Mouse (Mus musculus) forebrain, embryonic 15.5 days (tissue): ENCODE data around the gene Nme8. TPM values are rescaled to one million over a fixed set of nuclear protein-coding genes. Genes with fewer than 3 reads are reported as not detected.
A peak's percentile ranks its signal among the peaks of the same experiment; 100 is the strongest.

Source experiments
- ATAC-seq: fragments of 200-750 bp; cut with Nextera tagmentation; replicated peaks from 2 replicates; pipeline ENCODE4 v1.8.0; 2017; ENCODE audit warnings: mild to moderate bottlenecking, moderate TSS enrichment, moderate library complexity
- H3K27ac ChIP-seq: fragments of 300-500 bp; sonication (generic); replicated peaks from 2 replicates; pipeline ENCODE4 v1.5.1; 2015; ENCODE audit warnings: mild to moderate bottlenecking, inconsistent platforms
- H3K27me3 ChIP-seq: fragments of 300-500 bp; sonication (generic); 2 replicates; pipeline ENCODE4 v1.6.1; 2015; ENCODE audit warnings: inconsistent platforms
- H3K36me3 ChIP-seq: fragments of 300-500 bp; sonication (generic); 2 replicates; pipeline ENCODE4 v1.6.1; 2015; ENCODE audit warnings: mild to moderate bottlenecking, inconsistent platforms
- H3K4me1 ChIP-seq: fragments of 300-500 bp; sonication (generic); 2 replicates; pipeline ENCODE4 v1.6.1; 2015; ENCODE audit warnings: inconsistent platforms
- H3K4me2 ChIP-seq: fragments of 300-500 bp; sonication (generic); replicated peaks from 2 replicates; pipeline ENCODE4 v1.6.1; 2015; ENCODE audit warnings: mild to moderate bottlenecking, inconsistent platforms
- H3K4me3 ChIP-seq: fragments of 300-500 bp; sonication (generic); 2 replicates; pipeline ENCODE4 v1.5.1; 2015; ENCODE audit warnings: mild to moderate bottlenecking, inconsistent platforms
- H3K9ac ChIP-seq: fragments of 300-500 bp; sonication (generic); replicated peaks from 2 replicates; pipeline ENCODE4 v1.6.1; 2015; ENCODE audit warnings: mild to moderate bottlenecking, inconsistent platforms
- H3K9me3 ChIP-seq: fragments of 300-500 bp; sonication (generic); 2 replicates; pipeline ENCODE4 v1.6.1; 2016; ENCODE audit warnings: inconsistent platforms
- WGBS: fragments of 180-500 bp; shearing (Covaris S2); methylation state at CpG from one replicate; pipeline ENCODE4 v1.1.7; 2015; ENCODE audit warnings: mixed read lengths; 5-methylcytosine and 5-hydroxymethylcytosine counted together
- polyA plus RNA-seq: library from polyadenylated mRNA; unstranded; fragments of >200 nt; fragmentation: Nextera tagmentation; extraction: Ambion mirVana; gene quantifications from 2 replicates; pipeline ENCODE4 v1.2.1, GENCODE M21; 2015

Gene Nme8
- polyA plus RNA-seq, 1 experiment from 2014 or later = not detected

GRCm38 (mm10) chr13:19612348-19612747, 85.2 kb downstream of the Nme8 start:
- Histone ChIP-seq H3K27ac (0 out of 2 replicates have a peak overlapping the region, but pooled peaks have one; percentile 15), H3K4me3 (no peak overlapping the region), H3K4me2 (no peak overlapping the region), H3K9ac (no peak overlapping the region), H3K36me3 (0 out of 2 replicates have a peak, but pooled peaks cover 2% of the 10 kb centered on the region), H3K4me1 (peaks cover 10% of the 10 kb centered on the region), H3K9me3 (no peaks in the 10 kb centered on the region), H3K27me3 (no peaks in the 10 kb centered on the region)
- 13% methylated on average over 1 of the region's 1 CpGs for WGBS
- peak; percentile 64; the same call in 1 of the 2 replicates for ATAC-seq

GRCm38 (mm10) chr13:19608120-19608519, 89.5 kb downstream of the Nme8 start:
- H3K27me3 ChIP-seq = no peaks in the 10 kb centered on the region
- H3K9me3 ChIP-seq = no peaks in the 10 kb centered on the region
- H3K27ac ChIP-seq = no peak overlapping the region
- H3K4me1 ChIP-seq = peaks cover 10% of the 10 kb centered on the region
- H3K9ac ChIP-seq = no peak overlapping the region
- ATAC-seq = no peak
- H3K4me2 ChIP-seq = no peak overlapping the region
- no peak overlapping the region for H3K4me3 ChIP-seq
- 0 out of 2 replicates have a peak, but pooled peaks cover 2% of the 10 kb centered on the region for H3K36me3 ChIP-seq

GRCm38 (mm10) chr13:19604916-19605315, 92.7 kb downstream of the Nme8 start:
- H3K36me3 ChIP-seq = 0 out of 2 replicates have a peak, but pooled peaks cover 2% of the 10 kb centered on the region
- ATAC-seq = no peak
- H3K9ac ChIP-seq = no peak overlapping the region
- H3K4me1 ChIP-seq = 0 out of 2 replicates have a peak, but pooled peaks cover 2% of the 10 kb centered on the region
- no peak overlapping the region for H3K27ac ChIP-seq
- no peak overlapping the region for H3K4me3 ChIP-seq
- no peaks in the 10 kb centered on the region for H3K27me3 ChIP-seq
- no peaks in the 10 kb centered on the region for H3K9me3 ChIP-seq
- H3K4me2 ChIP-seq = no peak overlapping the region

GRCm38 (mm10) chr13:19603719-19604118, 93.9 kb downstream of the Nme8 start:
- H3K9ac ChIP-seq = no peak overlapping the region
- ATAC-seq = no peak
- H3K4me1 ChIP-seq = 0 out of 2 replicates have a peak, but pooled peaks cover 2% of the 10 kb centered on the region
- no peak overlapping the region for H3K4me2 ChIP-seq
- no peak overlapping the region for H3K27ac ChIP-seq
- H3K27me3 ChIP-seq = no peaks in the 10 kb centered on the region
- 0 out of 2 replicates have a peak, but pooled peaks cover 2% of the 10 kb centered on the region for H3K36me3 ChIP-seq
- H3K4me3 ChIP-seq = no peak overlapping the region
- WGBS = 97% methylated on average over 1 of the region's 1 CpGs
- no peaks in the 10 kb centered on the region for H3K9me3 ChIP-seq

- H3K4me1 ChIP-seq = 0 out of 2 replicates have a peak, but pooled peaks cover 2% of the 10 kb centered on the region
- no peak overlapping the region for H3K4me3 ChIP-seq
- no peak for ATAC-seq
- H3K36me3 ChIP-seq = 0 out of 2 replicates have a peak, but pooled peaks cover 1% of the 10 kb centered on the region
- no peaks in the 10 kb centered on the region for H3K9me3 ChIP-seq
- 22% methylated on average over 1 of the region's 1 CpGs for WGBS
- no peak overlapping the region for H3K4me2 ChIP-seq
- H3K27ac ChIP-seq = no peak overlapping the region
- no peaks in the 10 kb centered on the region for H3K27me3 ChIP-seq
- no peak overlapping the region for H3K9ac ChIP-seq
Measured at GRCm38 (mm10) chr13:19602531-19602930, 95.1 kb downstream of the Nme8 start.

- Histone ChIP-seq H3K9ac (no peak overlapping the region), H3K4me1 (0 out of 2 replicates have a peak, but pooled peaks cover 2% of the 10 kb centered on the region), H3K4me3 (no peak overlapping the region), H3K27me3 (no peaks in the 10 kb centered on the region), H3K27ac (no peak overlapping the region), H3K4me2 (no peak overlapping the region), H3K9me3 (no peaks in the 10 kb centered on the region), H3K36me3 (no peaks in the 10 kb centered on the region)
- 89% methylated on average over 6 of the region's 6 CpGs for WGBS
- no peak for ATAC-seq
Measured at GRCm38 (mm10) chr13:19599242-19599641, 98.4 kb downstream of the Nme8 start.

GRCm38 (mm10) chr13:19595141-19595540, 102.5 kb downstream of the Nme8 start:
- ATAC-seq = no peak
- H3K27me3 ChIP-seq = no peaks in the 10 kb centered on the region
- H3K36me3 ChIP-seq = peaks cover 6% of the 10 kb centered on the region; the same call in 1 of the 2 replicates
- no peaks in the 10 kb centered on the region for H3K4me1 ChIP-seq
- H3K4me2 ChIP-seq = no peak overlapping the region
- H3K4me3 ChIP-seq = no peak overlapping the region
- H3K27ac ChIP-seq = no peak overlapping the region
- H3K9me3 ChIP-seq = no peaks in the 10 kb centered on the region
- 93% methylated on average over 1 of the region's 1 CpGs for WGBS
- no peak overlapping the region for H3K9ac ChIP-seq

Other genes starting within 250 kb of the Nme8 start
- 24.5 and 25.1 TPM in 2 replicates for gene Epdr1, start 77.9 kb downstream of the Nme8 start, polyA plus RNA-seq
- gene Sfrp4, start 74.7 kb downstream of the Nme8 start, polyA plus RNA-seq = 2.0 and 2.8 TPM in 2 replicates
- 0.14 and 0.15 TPM in 2 replicates for gene Gpr141, start 126.5 kb upstream of the Nme8 start, polyA plus RNA-seq